Mouse (Mus musculus) frontal cortex, postnatal 36 days (tissue): ENCODE data around the gene Herc3.

Source experiments
- DNase-seq, 2 experiments: peaks; one replicate each; pipeline ENCODE4 v3.0.0; 2022; ENCODE audit warnings: low spot score in 2 of 2

Herc3 gene

DNA sequence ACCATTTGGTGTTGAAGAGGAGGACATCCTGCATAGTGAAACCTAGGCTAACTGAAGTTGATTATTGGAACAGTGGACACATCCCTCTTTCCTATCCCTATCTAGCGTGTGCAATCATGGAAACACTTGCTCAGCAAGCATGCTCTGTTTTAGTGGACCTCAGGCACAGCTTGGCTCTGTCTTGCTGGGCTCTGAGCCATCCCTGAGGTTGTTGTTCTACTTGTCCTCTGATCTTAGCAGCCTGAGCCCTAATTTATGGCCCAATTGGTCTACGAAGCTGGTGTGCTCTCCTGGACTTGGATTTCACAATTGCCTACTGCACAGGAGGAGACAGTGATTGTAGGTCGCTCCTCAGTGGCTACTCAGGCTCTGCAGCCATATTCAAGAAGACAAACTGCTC, 137.0 kb downstream of the Herc3 start:
- DNase-seq: no peak
